Mouse (Mus musculus) CH12.LX (cell line): Measurements from ENCODE around the gene AA986860. TPM values are rescaled to one million over a fixed set of nuclear protein-coding genes. Genes with fewer than 3 reads are reported as not detected.

ENCODE experiments used
- DNase-seq: peaks from one replicate; pipeline ENCODE4 v3.0.0-alpha.2; 2013; ENCODE audit errors: extremely low read depth
- H3K27ac ChIP-seq: 2 replicates; pipeline ENCODE4 v1.5.1; 2012; ENCODE audit warnings: low read depth, mild to moderate bottlenecking, control low read depth, moderate library complexity; ENCODE audit not compliant: insufficient read depth
- H3K27me3 ChIP-seq: replicated peaks from 2 replicates; pipeline ENCODE3; 2012; ENCODE audit warnings: inconsistent platforms
- H3K36me3 ChIP-seq, 2 experiments: replicated peaks in 1 of 2; 2 replicates each; pipeline versions ENCODE3 to v1.6.1; 2012; ENCODE audit warnings: inconsistent platforms in 1 of 2, low read length in 1 of 2, mild to moderate bottlenecking in 1 of 2, mixed read lengths in 1 of 2, moderate library complexity in 1 of 2; ENCODE audit not compliant: control insufficient read depth in 1 of 2, insufficient read depth in 1 of 2
- H3K4me1 ChIP-seq, 2 experiments: 2 replicates each; pipeline ENCODE4 v1.6.1; 2012; ENCODE audit warnings: inconsistent platforms in 1 of 2, moderate library complexity in 1 of 2; ENCODE audit not compliant: insufficient read depth in 2 of 2, control insufficient read depth in 1 of 2
- H3K4me2 ChIP-seq: 2 replicates; pipeline ENCODE4 v1.6.1; 2012; ENCODE audit warnings: low read depth, mild to moderate bottlenecking, control low read depth; ENCODE audit not compliant: poor library complexity, insufficient read depth, severe bottlenecking
- H3K4me3 ChIP-seq, 3 experiments: fragments of 150-350 bp in 1 of 3; sonication (generic) in 1 of 3; replicated peaks in 1 of 3; 2 replicates each; pipeline versions ENCODE3 to v1.5.1; 2011 to 2012; ENCODE audit warnings: low read depth in 2 of 3, low read length in 2 of 3, mild to moderate bottlenecking in 2 of 3, moderate library complexity in 2 of 3, control low read depth in 1 of 3, improper control_type of control experiment in 1 of 3, inconsistent platforms in 1 of 3, mixed read lengths in 1 of 3; ENCODE audit not compliant: poor library complexity in 1 of 3
- H3K79me2 ChIP-seq: replicated peaks from 2 replicates; pipeline ENCODE4 v1.6.1; 2012; ENCODE audit warnings: mild to moderate bottlenecking, moderate library complexity; ENCODE audit not compliant: control insufficient read depth, poor library complexity, insufficient read depth, severe bottlenecking; ENCODE audit errors: extremely low read depth
- H3K9ac ChIP-seq: 2 replicates; pipeline ENCODE4 v1.6.1; 2012; ENCODE audit warnings: low read depth, mild to moderate bottlenecking, control low read depth, moderate library complexity; ENCODE audit not compliant: insufficient read depth
- H3K9me3 ChIP-seq: replicated peaks from 2 replicates; pipeline ENCODE3; 2012; ENCODE audit warnings: low read length, inconsistent platforms, mixed read lengths
- BHLHE40 ChIP-seq: IDR thresholded peaks from 2 replicates; pipeline ENCODE4 v1.6.1; 2011; ENCODE audit warnings: mild to moderate bottlenecking, low read depth, low read length, improper control_type of control experiment
- CTCF ChIP-seq, 2 experiments: IDR thresholded peaks in 1 of 2; conservative IDR thresholded peaks in 1 of 2; 2 replicates each; pipeline ENCODE4 v1.5.1; 2011 to 2012; ENCODE audit warnings: low read depth in 2 of 2, low read length in 2 of 2, improper control_type of control experiment in 1 of 2, inconsistent platforms in 1 of 2, mild to moderate bottlenecking in 1 of 2, moderate library complexity in 1 of 2
- ELF1 ChIP-seq: IDR thresholded peaks from 2 replicates; pipeline ENCODE4 v1.6.1; 2014; ENCODE audit warnings: low read depth, mild to moderate bottlenecking, inconsistent platforms, low read length, improper control_type of control experiment
- GABPA ChIP-seq: IDR thresholded peaks from 2 replicates; pipeline ENCODE4 v1.6.1; 2012; ENCODE audit warnings: low read depth, low read length, improper control_type of control experiment, inconsistent platforms; ENCODE audit not compliant: insufficient replicate concordance
- IRF4 ChIP-seq: IDR thresholded peaks from 2 replicates; pipeline ENCODE4 v1.6.1; 2014; ENCODE audit warnings: low read depth, mild to moderate bottlenecking, inconsistent platforms, low read length, improper control_type of control experiment
- MAFK ChIP-seq: IDR thresholded peaks from 2 replicates; pipeline ENCODE4 v1.6.1; 2011; ENCODE audit warnings: low read length, improper control_type of control experiment; ENCODE audit not compliant: insufficient replicate concordance
- MAX ChIP-seq: IDR thresholded peaks from 2 replicates; pipeline ENCODE4 v1.6.1; 2011; ENCODE audit warnings: low read length, improper control_type of control experiment
- MAZ ChIP-seq: IDR thresholded peaks from 2 replicates; pipeline ENCODE4 v1.6.1; 2012; ENCODE audit warnings: low read depth, mild to moderate bottlenecking, inconsistent platforms, low read length, improper control_type of control experiment, moderate library complexity
- MXI1 ChIP-seq: IDR thresholded peaks from 2 replicates; pipeline ENCODE4 v1.6.1; 2011; ENCODE audit warnings: mild to moderate bottlenecking, low read depth, low read length, improper control_type of control experiment
- MYC ChIP-seq: IDR thresholded peaks from 2 replicates; pipeline ENCODE4 v1.6.1; 2011; ENCODE audit warnings: low read depth, mild to moderate bottlenecking, improper control_type of control experiment, low read length
- PAX5 ChIP-seq: IDR thresholded peaks from 2 replicates; pipeline ENCODE4 v1.6.1; 2012; ENCODE audit warnings: low read length, inconsistent platforms, mixed read lengths
- POLR2A ChIP-seq: IDR thresholded peaks from 2 replicates; pipeline ENCODE4 v1.6.1; 2011; ENCODE audit warnings: low read depth, mild to moderate bottlenecking, improper control_type of control experiment, low read length
- POLR2AphosphoS2 ChIP-seq: IDR thresholded peaks from 2 replicates; pipeline ENCODE4 v1.6.1; 2011; ENCODE audit warnings: low read depth, low read length, improper control_type of control experiment
- RAD21 ChIP-seq: IDR thresholded peaks from 2 replicates; pipeline ENCODE4 v1.6.1; 2011; ENCODE audit warnings: low read depth, mild to moderate bottlenecking, low read length, improper control_type of control experiment, moderate library complexity
- SMC3 ChIP-seq: IDR thresholded peaks from 2 replicates; pipeline ENCODE4 v1.6.1; 2011; ENCODE audit warnings: low read depth, low read length, improper control_type of control experiment
- USF2 ChIP-seq: conservative IDR thresholded peaks from 2 replicates; pipeline ENCODE4 v1.6.1; 2011; ENCODE audit warnings: low read depth, low read length, improper control_type of control experiment
- ZC3H11A ChIP-seq: IDR thresholded peaks from 2 replicates; pipeline ENCODE4 v1.6.1; 2012; ENCODE audit warnings: low read depth, mild to moderate bottlenecking, inconsistent platforms, low read length, improper control_type of control experiment
- ZMIZ1 ChIP-seq: IDR thresholded peaks from 2 replicates; pipeline ENCODE4 v1.6.1; 2012; ENCODE audit warnings: low read depth, mild to moderate bottlenecking, inconsistent platforms, low read length, improper control_type of control experiment
- dilution Hi-C: fragments of 300-500 bp; cut with MboI; formaldehyde crosslinking; loops from 2 replicates; pipeline ENCODE4 v1.14.3; 2020; ENCODE audit warnings: low sequenced_read_pairs; ENCODE audit not compliant: extremely low pct_unique_long_range_greater_than_20kb, extremely low pct_ligation_motif_present
- in situ Hi-C: fragments of 300-500 bp; cut with MboI; formaldehyde crosslinking; loops from 3 replicates; pipeline ENCODE4 v1.14.3; 2019; ENCODE audit warnings: low sequenced_read_pairs, low pct_ligation_motif_present, low pct_unique_long_range_greater_than_20kb, mixed read lengths
- polyA plus RNA-seq: library from polyadenylated mRNA; unstranded; fragments of >175 nt; gene quantifications from 2 replicates; pipeline ENCODE4 v1.2.1, GENCODE M21; 2012; ENCODE audit warnings: low read depth; ENCODE audit not compliant: insufficient read length
- total RNA-seq, 2 experiments: library from RNA; depleted of rRNA; stranded (reverse); fragments of 300-350 nt in 1 of 2; fragments of >200 nt in 1 of 2; gene quantifications; 2 replicates each; pipeline ENCODE4 v1.2.3; 2012 to 2014

AA986860 gene
- total and polyA plus RNA-seq, 3 experiments: 0.25 to 0.61 (median 0.28) TPM

- no peak overlapping the region for H3K4me3 ChIP-seq
- H3K79me2 ChIP-seq: no peaks in the 10 kb centered on the region
- peak; percentile 31 for DNase-seq
- dilution Hi-C loops (no loop called here), in situ Hi-C loops (no loop called here)
- peaks cover 3 to 8% of the 10 kb centered on the region in 2 experiments for H3K4me1 ChIP-seq
- H3K9ac ChIP-seq: no peak overlapping the region
- no peaks in the 10 kb centered on the region for H3K9me3 ChIP-seq
- H3K4me2 ChIP-seq: no peak overlapping the region
- no peaks in the 10 kb centered on the region for H3K36me3 ChIP-seq
- no peak for TF ChIP-seq GABPA
- TF ChIP-seq MAZ: no peak
- TF ChIP-seq MAFK: no peak
- no peak for TF ChIP-seq USF2
- TF ChIP-seq MXI1: no peak
- TF ChIP-seq SMC3: no peak
- no peak for TF ChIP-seq POLR2A
- TF ChIP-seq MYC: no peak
- no peak for TF ChIP-seq IRF4
- no peak for TF ChIP-seq ZC3H11A
- no peak for TF ChIP-seq POLR2AphosphoS2
- no peak for TF ChIP-seq MAX
- no peak for TF ChIP-seq PAX5
- no peak for TF ChIP-seq BHLHE40
- TF ChIP-seq ELF1: no peak
- no peaks in the 10 kb centered on the region for H3K27me3 ChIP-seq
- H3K27ac ChIP-seq: no peak overlapping the region
These were observed 44.0 kb downstream of the AA986860 start for GRCm38 (mm10) chr1:130775691-130776331.

GRCm38 (mm10) chr1:130776645-130777044 is 44.9 kb downstream of the AA986860 start:
- peak; percentile 21 for DNase-seq
- Histone ChIP-seq H3K27ac (no peak overlapping the region), H3K9me3 (no peaks in the 10 kb centered on the region), H3K4me3 (no peak overlapping the region), H3K4me2 (no peak overlapping the region), H3K79me2 (no peaks in the 10 kb centered on the region), H3K27me3 (no peaks in the 10 kb centered on the region), H3K4me1 (peaks cover 3 to 8% of the 10 kb centered on the region in 2 experiments), H3K36me3 (no peaks in the 10 kb centered on the region), H3K9ac (no peak overlapping the region)
- dilution Hi-C loops (no loop called here), in situ Hi-C loops (no loop called here)
- no peak for TF ChIP-seq ZMIZ1
- peak; percentile 71 for TF ChIP-seq SMC3
- TF ChIP-seq CTCF (conservative IDR thresholded peaks at IDR 0.05 in 1 of 2, IDR thresholded peaks at IDR 0.05 in 1 of 2; ENCODE audit: low read depth in 2 of 2, low read length in 2 of 2): peak in 1 of 2 experiments; percentile 62; a peak in 2 of 4 replicates
- peak; percentile 48 for TF ChIP-seq RAD21
